Mouse (Mus musculus) heart, postnatal 0 days (tissue): Measurements from ENCODE around the gene Krtap9-3. TPM values are rescaled to one million over a fixed set of nuclear protein-coding genes. Genes with fewer than 3 reads are reported as not detected.
"Not testable (repeated sequence)": the region's sequence is repeated elsewhere in the genome, so short reads cannot be mapped to it uniquely, and the experiment has no call there.

Experiments
- ATAC-seq: fragments of 200-750 bp; cut with Nextera tagmentation; 2 replicates; pipeline ENCODE4 v1.8.0; 2017; ENCODE audit warnings: low read depth, moderate number of reproducible peaks, moderate library complexity; ENCODE audit not compliant: insufficient read depth
- DNase-seq: peaks from one replicate; pipeline ENCODE4 v3.0.0-alpha.2; 2016; ENCODE audit warnings: low spot score
- H3K27ac ChIP-seq: fragments of 300-500 bp; sonication (generic); 2 replicates; pipeline ENCODE4 v1.5.1; 2014; ENCODE audit warnings: low read depth, mild to moderate bottlenecking
- H3K27me3 ChIP-seq: fragments of 300-500 bp; sonication (generic); 2 replicates; pipeline ENCODE4 v1.6.1; 2014; ENCODE audit warnings: low read length, mixed read lengths; ENCODE audit not compliant: control insufficient read depth, insufficient read depth
- H3K36me3 ChIP-seq: fragments of 300-500 bp; sonication (generic); replicated peaks from 2 replicates; pipeline ENCODE4 v1.6.1; 2014; ENCODE audit warnings: low read length, mixed read lengths; ENCODE audit not compliant: control insufficient read depth, insufficient read depth
- H3K4me1 ChIP-seq: fragments of 300-500 bp; sonication (generic); 2 replicates; pipeline ENCODE4 v1.6.1; 2014; ENCODE audit warnings: antibody characterized with exemption; ENCODE audit not compliant: control insufficient read depth, insufficient read depth
- H3K4me2 ChIP-seq: fragments of 300-500 bp; sonication (generic); 2 replicates; pipeline ENCODE4 v1.6.1; 2014; ENCODE audit warnings: low read depth, mild to moderate bottlenecking, low read length, moderate library complexity
- H3K4me3 ChIP-seq: fragments of 300-500 bp; sonication (generic); 2 replicates; pipeline ENCODE4 v1.5.1; 2014; ENCODE audit warnings: low read depth, low read length
- H3K9ac ChIP-seq: fragments of 300-500 bp; sonication (generic); replicated peaks from 2 replicates; pipeline ENCODE4 v1.6.1; 2014; ENCODE audit warnings: low read depth, low read length, mixed read lengths
- H3K9me3 ChIP-seq: fragments of 300-500 bp; sonication (generic); replicated peaks from 2 replicates; pipeline ENCODE4 v1.6.1; 2016; ENCODE audit warnings: low read length; ENCODE audit not compliant: control insufficient read depth
- CTCF ChIP-seq: IDR thresholded peaks from 2 replicates; pipeline ENCODE4 v1.5.1; 2016; ENCODE audit warnings: antibody characterized with exemption, control low read depth, low read depth
- EP300 ChIP-seq: IDR thresholded peaks from 2 replicates; pipeline ENCODE4 v1.6.1; 2016; ENCODE audit warnings: antibody characterized with exemption, low read depth
- WGBS: fragments of 180-500 bp; shearing (Covaris S2); extraction: QIAGEN DNeasy Blood & Tissue Kit; methylation state at CpG from one replicate; pipeline ENCODE4 v1.1.7; 2014; 5-methylcytosine and 5-hydroxymethylcytosine counted together
- polyA plus RNA-seq: library from polyadenylated mRNA; unstranded; fragments of >200 nt; fragmentation: Nextera tagmentation; extraction: Ambion mirVana; gene quantifications from 2 replicates; pipeline ENCODE4 v1.2.1, GENCODE M21; 2015
- total RNA-seq: library from RNA; depleted of rRNA; stranded (reverse); fragments of >200 nt; gene quantifications from 2 replicates; pipeline ENCODE4 v1.2.3, GENCODE M21; 2014; ENCODE audit warnings: low replicate concordance

Gene Krtap9-3
- total and polyA plus RNA-seq, 2 experiments from 2014 or later = not detected

DNA sequence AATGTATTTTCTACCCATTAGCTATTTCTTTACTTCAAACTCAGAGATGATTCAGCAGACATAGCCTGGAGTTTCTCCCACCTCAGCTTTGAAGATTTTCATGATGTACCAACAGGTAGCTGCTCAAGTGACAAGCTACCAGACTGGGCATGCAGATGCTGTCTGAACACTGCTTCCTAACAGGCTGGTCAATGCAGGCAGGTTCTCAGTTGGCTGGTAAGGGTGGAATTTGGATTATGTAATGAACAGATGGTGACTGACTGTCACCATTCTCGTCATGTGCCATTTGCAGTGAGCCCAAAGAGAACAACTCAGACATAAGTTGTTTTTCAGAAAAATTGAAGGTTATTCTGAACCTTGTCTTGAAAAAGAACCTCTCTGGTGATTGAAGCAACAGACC, 11.2 kb upstream of the Krtap9-3 start:
- WGBS = 62% methylated on average over 1 of the region's 1 CpGs
- Histone ChIP-seq H3K36me3 (no peaks in the 10 kb centered on the region), H3K27me3 (no peaks in the 10 kb centered on the region)

DNA sequence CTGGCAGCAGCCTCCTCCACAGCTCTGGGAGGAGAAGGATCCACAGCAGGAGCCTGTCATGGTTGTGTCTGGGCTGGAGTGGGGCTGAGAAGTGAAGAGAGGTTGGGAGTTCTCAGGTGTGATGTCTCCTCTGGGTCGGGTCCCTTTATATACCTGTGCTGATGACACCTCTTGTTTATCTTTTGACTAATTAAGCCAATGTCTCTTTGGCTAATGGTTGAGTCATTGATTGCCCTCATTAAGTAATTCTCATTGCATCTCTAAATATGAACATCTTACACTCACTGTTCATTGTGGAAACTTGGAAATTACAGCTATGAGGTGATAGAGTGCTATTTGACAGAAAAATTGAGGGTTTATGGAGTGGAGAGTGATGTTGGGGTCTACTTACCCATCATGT, 5.3 kb upstream of the Krtap9-3 start, which contains the start of gene Gm11938:
TSS of gene Gm11938 (minus strand) at position 101 of the 400 bp plus-strand sequence.
- not testable (repeated sequence) for ATAC-seq, DNase-seq, H3K9ac ChIP-seq, H3K36me3 ChIP-seq, H3K4me2 ChIP-seq, H3K27me3 ChIP-seq, H3K4me3 ChIP-seq, H3K9me3 ChIP-seq, H3K4me1 ChIP-seq, H3K27ac ChIP-seq
- 25% methylated on average over 1 of the region's 1 CpGs for WGBS

More for the DNA sequence above, 11.2 kb upstream of the Krtap9-3 start:
- TF ChIP-seq CTCF (no peak), EP300 (no peak)
- no peak overlapping the region for H3K4me3 ChIP-seq
- no peak for ATAC-seq
- H3K9me3 ChIP-seq = no peaks in the 10 kb centered on the region
- no peak for DNase-seq
- H3K27ac ChIP-seq = no peak overlapping the region
- no peak overlapping the region for H3K4me2 ChIP-seq
- H3K9ac ChIP-seq = no peak overlapping the region
- no peaks in the 10 kb centered on the region for H3K4me1 ChIP-seq

DNA sequence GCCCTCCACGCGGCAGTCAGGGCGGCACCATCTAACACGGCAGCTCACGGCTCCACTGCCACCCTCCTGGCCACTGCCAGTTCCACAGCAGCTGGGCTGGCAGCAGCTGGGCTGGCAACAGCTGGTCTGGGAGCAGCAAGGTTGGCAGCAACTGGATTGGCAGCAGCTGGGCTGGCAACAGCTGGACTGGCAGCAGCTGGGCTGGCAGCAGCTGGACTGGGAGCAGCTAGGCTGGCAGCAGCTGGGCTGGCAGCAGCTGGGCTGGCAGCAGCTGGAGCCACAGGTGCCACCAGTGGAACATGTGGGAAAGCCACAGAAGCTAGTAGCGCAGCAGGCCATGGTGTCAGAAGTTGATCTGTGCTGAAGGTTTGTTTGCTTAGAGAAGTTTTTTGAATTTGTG, 6.9 kb downstream of the Krtap9-3 start, which contains the start of gene Krtap1-3:
TSS of gene Krtap1-3 (minus strand) at position 359 of the 400 bp plus-strand sequence.
- DNase-seq (no peak), ATAC-seq (no peak)
- no peak within 1 kb of the TSS for H3K4me3 ChIP-seq
- no peak within 1 kb of the TSS for H3K27ac ChIP-seq
- no peak within 1 kb of the TSS for H3K4me2 ChIP-seq
- no peaks in the 10 kb centered on the region for H3K4me1 ChIP-seq
- WGBS = 75% methylated on average over 6 of the region's 6 CpGs
- TF ChIP-seq EP300 (no peak), CTCF (no peak)
- H3K36me3 ChIP-seq = no peaks in the 10 kb centered on the region
- no peaks in the 10 kb centered on the region for H3K27me3 ChIP-seq
- no peak within 1 kb of the TSS for H3K9ac ChIP-seq
- H3K9me3 ChIP-seq = no peaks in the 10 kb centered on the region

DNA sequence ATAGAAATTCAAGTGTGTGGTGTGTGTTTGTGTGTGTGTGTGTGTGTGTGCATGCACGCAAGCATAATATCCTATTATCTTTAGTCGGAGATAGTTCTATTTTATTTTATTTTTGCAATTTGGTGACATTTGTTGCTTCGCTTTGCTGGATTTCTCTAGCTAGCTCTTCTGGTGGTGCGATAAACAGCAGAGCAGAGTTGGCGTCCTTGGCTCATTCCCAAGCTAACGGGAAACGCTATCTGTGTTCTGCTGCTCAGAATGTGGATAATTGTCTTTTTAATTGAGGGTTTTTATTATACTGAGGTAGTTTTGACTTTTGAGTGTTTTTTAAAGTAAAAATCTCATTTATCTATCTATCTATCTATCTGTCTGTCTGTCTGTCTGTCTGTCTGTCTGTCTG, 12.8 kb downstream of the Krtap9-3 start:
- 72% methylated on average over 7 of the region's 7 CpGs for WGBS
- no peaks in the 10 kb centered on the region for H3K4me1 ChIP-seq
- ATAC-seq (no peak), DNase-seq (no peak)
- H3K9me3 ChIP-seq = no peaks in the 10 kb centered on the region
- no peaks in the 10 kb centered on the region for H3K36me3 ChIP-seq
- no peak overlapping the region for H3K9ac ChIP-seq
- no peak overlapping the region for H3K4me2 ChIP-seq
- no peak overlapping the region for H3K4me3 ChIP-seq
- no peak for TF ChIP-seq CTCF
- no peak for TF ChIP-seq EP300
- no peaks in the 10 kb centered on the region for H3K27me3 ChIP-seq
- no peak overlapping the region for H3K27ac ChIP-seq

DNA sequence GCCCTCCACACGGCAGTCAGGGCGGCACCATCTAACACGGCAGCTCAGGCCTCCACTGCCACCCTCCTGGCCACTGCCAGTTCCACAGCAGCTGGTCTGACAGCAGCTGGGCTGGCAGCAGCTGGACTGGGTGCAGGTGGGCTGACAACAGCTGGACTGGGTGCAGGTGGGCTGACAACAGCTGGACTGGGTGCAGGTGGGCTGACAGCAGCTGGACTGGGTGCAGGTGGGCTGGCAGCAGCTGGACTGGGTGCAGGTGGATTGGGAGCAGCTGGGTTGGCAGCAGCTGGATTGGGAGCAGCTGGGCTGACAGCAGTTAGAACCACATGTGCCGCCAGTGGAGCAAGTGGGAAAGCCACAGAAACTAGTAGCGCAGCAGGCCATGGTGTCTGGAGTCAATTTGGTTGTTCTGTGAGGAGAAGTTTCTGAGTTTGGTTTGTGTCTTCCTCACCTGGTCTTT, 14.6 kb downstream of the Krtap9-3 start, which contains the start of gene Krtap1-4:
TSS of gene Krtap1-4 (minus strand) at position 410 of the 460 bp plus-strand sequence.
- no peak for TF ChIP-seq CTCF
- no peak within 1 kb of the TSS for H3K27ac ChIP-seq
- 47% methylated on average over 4 of the region's 5 CpGs for WGBS

DNA sequence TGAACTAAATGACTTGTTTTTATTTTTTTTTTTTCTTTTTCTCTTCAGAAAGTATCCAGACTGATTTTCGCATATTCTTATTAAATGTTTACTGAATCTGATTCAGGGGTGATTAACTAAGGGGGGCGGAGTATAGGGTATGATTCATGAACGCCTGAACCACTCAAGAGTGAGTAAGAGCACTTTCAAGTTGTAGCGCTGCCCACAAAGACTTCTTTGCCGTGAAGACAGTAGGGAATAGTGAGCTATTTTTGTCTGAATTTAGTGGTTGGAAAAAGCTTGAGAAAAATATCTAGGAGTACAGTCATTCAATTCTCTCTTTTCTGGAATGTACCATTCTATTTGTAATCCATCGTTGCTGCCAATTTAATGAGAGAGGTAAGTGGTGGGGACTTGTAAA, 16.3 kb downstream of the Krtap9-3 start:
- Histone ChIP-seq H3K27ac (no peak overlapping the region), H3K9ac (no peak overlapping the region), H3K36me3 (no peaks in the 10 kb centered on the region), H3K4me3 (no peak overlapping the region), H3K9me3 (no peaks in the 10 kb centered on the region), H3K4me1 (no peaks in the 10 kb centered on the region), H3K27me3 (no peaks in the 10 kb centered on the region), H3K4me2 (no peak overlapping the region)
- DNase-seq (no peak), ATAC-seq (no peak)
- TF ChIP-seq EP300 (no peak), CTCF (no peak)
- WGBS = 69% methylated on average over 6 of the region's 6 CpGs

More for the DNA sequence above, 14.6 kb downstream of the Krtap9-3 start, which contains the start of gene Krtap1-4:
- no peak within 1 kb of the TSS for H3K9ac ChIP-seq
- no peaks in the 10 kb centered on the region for H3K27me3 ChIP-seq
- no peaks in the 10 kb centered on the region for H3K9me3 ChIP-seq
- H3K4me2 ChIP-seq = no peak within 1 kb of the TSS
- no peak within 1 kb of the TSS for H3K4me3 ChIP-seq
- no peak for DNase-seq
- no peaks in the 10 kb centered on the region for H3K4me1 ChIP-seq
- no peak for ATAC-seq
- H3K36me3 ChIP-seq = no peaks in the 10 kb centered on the region
